Mouse (Mus musculus) small intestine, adult 2 months (tissue): Measurements from ENCODE around the gene Cipc.

ENCODE experiments used
- CTCF ChIP-seq: fragments of 200-500 bp; IDR thresholded peaks from 2 replicates; pipeline ENCODE4 v1.5.1; 2012; ENCODE audit warnings: low read depth, mild to moderate bottlenecking, control low read depth, inconsistent platforms, low read length, moderate library complexity, mixed read lengths; ENCODE audit not compliant: insufficient replicate concordance, insufficient read length; ENCODE audit errors: extremely low read depth
- POLR2A ChIP-seq: fragments of 200-500 bp; IDR thresholded peaks from 2 replicates; pipeline ENCODE4 v1.6.1; 2012; ENCODE audit warnings: low read depth, mild to moderate bottlenecking, control low read depth, inconsistent platforms, low read length, moderate library complexity

- TF ChIP-seq CTCF (peak; percentile 80; the same call in 1 of the 2 replicates), POLR2A (no peak)
These were observed 23.0 kb upstream of the Cipc start for GRCm38 (mm10) chr12:86923837-86924236.
